Mouse (Mus musculus) kidney, embryonic 14.5 days (tissue): ENCODE results near the gene Lactb. TPM values are rescaled to one million over a fixed set of nuclear protein-coding genes. Genes with fewer than 3 reads are reported as not detected.

ENCODE experiments used
- ATAC-seq: fragments of 200-750 bp; cut with Nextera tagmentation; 2 replicates; pipeline ENCODE4 v1.8.0; 2017; ENCODE audit warnings: moderate number of reproducible peaks, mild to moderate bottlenecking, moderate TSS enrichment, moderate library complexity; ENCODE audit not compliant: low FRiP score, low TSS enrichment
- H3K27ac ChIP-seq: fragments of 300-500 bp; sonication (generic); 2 replicates; pipeline ENCODE4 v1.5.1; 2014; ENCODE audit warnings: low read depth, mild to moderate bottlenecking, low read length, moderate library complexity, mixed read lengths
- H3K27me3 ChIP-seq: fragments of 300-500 bp; sonication (generic); 2 replicates; pipeline ENCODE4 v1.6.1; 2014; ENCODE audit warnings: mild to moderate bottlenecking, low read length; ENCODE audit not compliant: control insufficient read depth, insufficient read depth
- H3K36me3 ChIP-seq: fragments of 300-500 bp; sonication (generic); 2 replicates; pipeline ENCODE4 v1.6.1; 2014; ENCODE audit warnings: low read length, mixed read lengths; ENCODE audit not compliant: control insufficient read depth, insufficient read depth
- H3K4me1 ChIP-seq: fragments of 300-500 bp; sonication (generic); 2 replicates; pipeline ENCODE4 v1.6.1; 2014; ENCODE audit warnings: low read length, mixed read lengths; ENCODE audit not compliant: control insufficient read depth, insufficient read depth
- H3K4me2 ChIP-seq: fragments of 300-500 bp; sonication (generic); replicated peaks from 2 replicates; pipeline ENCODE4 v1.6.1; 2014; ENCODE audit warnings: low read depth, mild to moderate bottlenecking, low read length
- H3K4me3 ChIP-seq: fragments of 300-500 bp; sonication (generic); 2 replicates; pipeline ENCODE4 v1.5.1; 2014; ENCODE audit warnings: mild to moderate bottlenecking, low read length
- H3K9ac ChIP-seq: fragments of 300-500 bp; sonication (generic); 2 replicates; pipeline ENCODE4 v1.6.1; 2014; ENCODE audit warnings: low read depth, mild to moderate bottlenecking, low read length, moderate library complexity
- H3K9me3 ChIP-seq: fragments of 300-500 bp; sonication (generic); 2 replicates; pipeline ENCODE4 v1.6.1; 2016; ENCODE audit warnings: low read length; ENCODE audit not compliant: control insufficient read depth
- WGBS: fragments of 180-500 bp; shearing (Covaris S2); extraction: QIAGEN DNeasy Blood & Tissue Kit; methylation state at CpG from one replicate; pipeline ENCODE4 v1.1.7; 2014; 5-methylcytosine and 5-hydroxymethylcytosine counted together
- polyA plus RNA-seq: library from polyadenylated mRNA; unstranded; fragments of >200 nt; fragmentation: Nextera tagmentation; extraction: Ambion mirVana; gene quantifications from 2 replicates; pipeline ENCODE4 v1.2.1, GENCODE M21; 2014

Lactb gene
- polyA plus RNA-seq, 1 experiment from 2014 or later, result 23.4 TPM

DNA sequence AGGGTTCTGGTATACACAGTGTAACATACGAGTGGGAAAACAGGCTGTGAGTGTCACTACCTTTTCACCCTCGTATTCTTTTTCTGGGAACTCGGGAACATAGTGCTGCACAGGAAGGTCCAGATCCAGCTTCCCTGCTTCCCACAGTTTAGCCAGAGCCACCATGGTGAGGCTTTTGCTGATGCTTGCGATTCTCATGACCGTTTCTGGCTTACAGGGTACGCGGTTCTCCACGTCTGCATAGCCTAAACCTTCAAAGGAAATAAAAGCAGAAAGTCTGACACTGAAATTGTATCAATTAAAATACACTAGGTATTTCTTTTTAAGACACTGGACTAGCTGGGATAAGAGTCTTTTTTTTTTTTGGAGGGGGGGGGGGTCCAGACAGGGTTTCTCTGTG, 4.2 kb downstream of the Lactb start:
- ATAC-seq, result no peak
- Histone ChIP-seq H3K4me3 (no peak overlapping the region), H3K27ac (no peak overlapping the region), H3K9me3 (no peaks in the 10 kb centered on the region), H3K9ac (no peak overlapping the region), H3K27me3 (no peaks in the 10 kb centered on the region), H3K36me3 (peaks cover 19% of the 10 kb centered on the region), H3K4me1 (no peaks in the 10 kb centered on the region), H3K4me2 (no peak overlapping the region)
- 87% methylated on average over 8 of the region's 8 CpGs for WGBS

DNA sequence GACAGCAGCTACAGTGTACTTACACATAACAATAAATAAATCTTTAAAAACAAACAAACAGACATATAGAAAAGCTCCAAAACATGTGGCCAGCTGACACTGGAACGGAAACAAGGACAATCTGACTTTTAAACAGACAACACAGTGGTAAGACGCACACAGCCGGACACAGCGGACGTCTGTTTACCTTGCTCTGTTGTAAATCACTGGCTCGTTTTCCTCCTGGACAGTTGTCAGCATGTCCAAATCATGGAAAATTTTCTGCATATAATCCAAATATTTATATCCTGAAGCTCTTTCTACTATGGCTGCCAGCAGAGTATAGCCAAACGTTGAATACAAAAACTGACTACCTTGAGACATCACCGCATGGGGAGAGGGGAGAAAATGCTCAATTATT, 7.8 kb downstream of the Lactb start:
- H3K9ac ChIP-seq, result no peak overlapping the region
- H3K4me2 ChIP-seq, result no peak overlapping the region
- no peak overlapping the region for H3K27ac ChIP-seq
- 79% methylated on average over 8 of the region's 8 CpGs for WGBS
- H3K36me3 ChIP-seq, result peaks cover 19% of the 10 kb centered on the region
- H3K27me3 ChIP-seq, result no peaks in the 10 kb centered on the region
- no peak for ATAC-seq
- H3K4me3 ChIP-seq, result no peak overlapping the region
- H3K9me3 ChIP-seq, result no peaks in the 10 kb centered on the region
- H3K4me1 ChIP-seq, result no peaks in the 10 kb centered on the region

- Histone ChIP-seq H3K27ac (no peak overlapping the region), H3K36me3 (no peaks in the 10 kb centered on the region), H3K9ac (no peak overlapping the region), H3K27me3 (no peaks in the 10 kb centered on the region), H3K4me2 (no peak overlapping the region), H3K9me3 (no peaks in the 10 kb centered on the region), H3K4me3 (no peak overlapping the region), H3K4me1 (no peaks in the 10 kb centered on the region)
- WGBS, result 70% methylated on average over 3 of the region's 3 CpGs
- ATAC-seq, result no peak
Measured at GRCm38 (mm10) chr9:66961478-66961877, 13.8 kb downstream of the Lactb start.

DNA sequence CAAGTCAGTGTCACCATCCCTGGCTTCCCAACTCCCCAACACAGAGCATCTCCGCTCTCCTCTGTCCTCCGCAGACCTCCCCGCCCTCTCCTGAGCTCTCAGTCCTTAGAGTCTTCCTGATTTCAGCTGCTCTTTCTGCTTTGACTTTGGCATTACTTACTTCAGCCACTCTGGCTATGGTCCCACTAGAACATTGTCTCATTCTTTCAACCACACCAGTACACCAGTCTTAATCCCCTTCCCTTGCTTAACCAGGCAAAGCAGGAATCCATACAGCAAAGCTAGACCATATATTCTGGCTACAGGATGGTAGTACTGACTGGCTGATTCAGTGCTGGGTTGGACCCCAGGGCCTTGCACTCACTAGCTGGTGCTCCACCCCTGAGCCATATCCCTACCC, 17.8 kb downstream of the Lactb start:
- Histone ChIP-seq H3K4me3 (no peak overlapping the region), H3K9me3 (no peaks in the 10 kb centered on the region), H3K27me3 (no peaks in the 10 kb centered on the region), H3K4me2 (no peak overlapping the region), H3K4me1 (no peaks in the 10 kb centered on the region), H3K27ac (no peak overlapping the region), H3K9ac (no peak overlapping the region), H3K36me3 (0 out of 2 replicates have a peak, but pooled peaks cover 4% of the 10 kb centered on the region)
- 93% methylated on average over 3 of the region's 3 CpGs for WGBS
- no peak for ATAC-seq

GRCm38 (mm10) chr9:66952886-66953285, 22.4 kb downstream of the Lactb start:
- Histone ChIP-seq H3K9me3 (no peaks in the 10 kb centered on the region), H3K27ac (no peak overlapping the region), H3K36me3 (peaks cover 14% of the 10 kb centered on the region), H3K4me2 (no peak overlapping the region), H3K9ac (no peak overlapping the region), H3K4me1 (no peaks in the 10 kb centered on the region), H3K27me3 (no peaks in the 10 kb centered on the region), H3K4me3 (no peak overlapping the region)
- WGBS, result 86% methylated on average over 2 of the region's 2 CpGs
- no peak for ATAC-seq

DNA sequence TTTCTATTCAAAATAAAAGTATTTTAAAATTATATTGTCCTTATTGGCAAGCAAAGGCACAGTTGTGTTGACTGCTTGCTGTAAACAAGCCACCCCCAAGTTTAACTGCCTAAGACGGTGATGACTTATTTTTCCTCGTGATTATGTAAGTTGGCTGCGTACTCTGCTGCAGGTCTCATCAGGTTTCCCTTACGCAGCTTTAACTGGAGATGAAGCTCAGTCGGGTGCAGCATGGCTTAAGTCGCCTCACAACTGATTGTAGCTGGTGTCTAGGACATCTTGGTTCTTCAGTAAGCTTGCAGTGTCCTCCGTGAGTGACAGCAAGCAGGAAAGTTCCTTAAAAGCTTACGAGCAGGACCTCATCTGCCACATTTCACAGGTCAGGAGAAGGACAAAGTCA, 23.0 kb downstream of the Lactb start:
- Histone ChIP-seq H3K4me3 (no peak overlapping the region), H3K9me3 (no peaks in the 10 kb centered on the region), H3K9ac (no peak overlapping the region), H3K27me3 (no peaks in the 10 kb centered on the region), H3K27ac (no peak overlapping the region), H3K4me1 (no peaks in the 10 kb centered on the region), H3K36me3 (peaks cover 17% of the 10 kb centered on the region), H3K4me2 (no peak overlapping the region)
- 77% methylated on average over 8 of the region's 8 CpGs for WGBS
- ATAC-seq, result no peak

GRCm38 (mm10) chr9:66948536-66948935, 26.7 kb downstream of the Lactb start:
- Histone ChIP-seq H3K36me3 (peaks cover 13% of the 10 kb centered on the region), H3K9me3 (no peaks in the 10 kb centered on the region), H3K27me3 (no peaks in the 10 kb centered on the region), H3K4me3 (no peak overlapping the region), H3K9ac (no peak overlapping the region), H3K4me2 (no peak overlapping the region), H3K27ac (no peak overlapping the region), H3K4me1 (peaks cover 3% of the 10 kb centered on the region; the same call in 1 of the 2 replicates)
- no peak for ATAC-seq
- 96% methylated on average over 2 of the region's 2 CpGs for WGBS

GRCm38 (mm10) chr9:66945647-66946641, 29.3 kb downstream of the Lactb start, which contains the start of gene Rps27l:
TSS of gene Rps27l (plus strand) at chr9:66946086.
- Histone ChIP-seq H3K36me3 (peaks cover 13% of the 10 kb centered on the region), H3K27ac (peak within 1 kb of the TSS; percentile 91), H3K4me2 (peak within 1 kb of the TSS; percentile 84), H3K4me3 (peak within 1 kb of the TSS; percentile 84), H3K9me3 (no peaks in the 10 kb centered on the region), H3K9ac (peak within 1 kb of the TSS; percentile 92), H3K27me3 (no peaks in the 10 kb centered on the region), H3K4me1 (peaks cover 3% of the 10 kb centered on the region; the same call in 1 of the 2 replicates)
- under 1% methylated on average over 77 of the region's 77 CpGs for WGBS
- peak; percentile 99 for ATAC-seq

GRCm38 (mm10) chr9:66945161-66945560, 30.1 kb downstream of the Lactb start:
- Histone ChIP-seq H3K36me3 (peaks cover 13% of the 10 kb centered on the region), H3K4me3 (peak overlapping the region; percentile 84), H3K9me3 (no peaks in the 10 kb centered on the region), H3K27ac (peak overlapping the region; percentile 91), H3K9ac (peak overlapping the region; percentile 92; the same call in 1 of the 2 replicates), H3K4me1 (peaks cover 3% of the 10 kb centered on the region; the same call in 1 of the 2 replicates), H3K4me2 (peak overlapping the region; percentile 52), H3K27me3 (no peaks in the 10 kb centered on the region)
- no peak for ATAC-seq
- 12% methylated on average over 4 of the region's 4 CpGs for WGBS
